Mouse (Mus musculus): ENCODE measurements around the gene Rtn2. TPM values are rescaled to one million over a fixed set of nuclear protein-coding genes. Genes with fewer than 3 reads are reported as not detected.
A peak's percentile ranks its signal among the peaks of the same experiment; 100 is the strongest.

Rtn2 gene
- total and polyA plus RNA-seq, 2 experiments from 2014 or later, result 104 to 172 TPM

DNA sequence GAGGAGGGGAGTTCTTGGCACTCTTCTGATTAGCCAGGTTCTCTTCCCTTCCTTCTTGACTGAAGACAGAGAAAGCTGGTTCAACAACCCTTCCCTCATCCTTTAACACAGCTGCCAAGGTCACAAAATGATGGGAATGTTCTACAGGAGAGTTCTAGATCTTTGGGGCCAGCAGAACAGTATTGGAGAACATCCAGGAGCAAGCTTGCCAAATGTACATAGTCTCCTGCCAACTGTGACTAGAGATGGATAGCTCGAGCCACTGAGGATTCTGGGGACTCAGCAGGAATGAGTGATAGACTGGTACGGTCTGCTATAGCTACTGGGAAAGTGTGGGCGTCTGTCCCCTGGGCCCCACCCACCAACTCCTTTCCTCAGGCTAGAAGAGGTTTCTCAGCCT is 24.1 kb upstream of the Rtn2 start:
- Histone ChIP-seq H3K4me2 (ENCODE audit: low read depth, low read length, poor library complexity, severe bottlenecking) (no peak overlapping the region), H3K27ac (ENCODE audit: low read depth, low read length) (no peak overlapping the region), H3K36me3 (ENCODE audit: insufficient read depth, low read length) (peaks cover 49% of the 10 kb centered on the region), H3K9me3 (ENCODE audit: low read length) (no peaks in the 10 kb centered on the region), H3K9ac (replicated peaks; ENCODE audit: low read length, poor library complexity, severe bottlenecking) (no peak overlapping the region), H3K27me3 (ENCODE audit: insufficient read depth, low read length) (no peaks in the 10 kb centered on the region), H3K4me3 (ENCODE audit: low read depth, low read length) (no peak overlapping the region), H3K4me1 (ENCODE audit: insufficient read depth, low read length) (no peaks in the 10 kb centered on the region)
- no peak for DNase-seq (ENCODE audit: low spot score)
- no peak for ATAC-seq (ENCODE audit: low FRiP score)
- WGBS, result 64% methylated on average over 3 of the region's 3 CpGs
- no peak for TF ChIP-seq CTCF (IDR thresholded peaks at IDR 0.05)

GRCm38 (mm10) chr7:19265147-19265546 is 17.3 kb upstream of the Rtn2 start:
- H3K4me1 ChIP-seq (ENCODE audit: insufficient read depth, low read length), result peaks cover 3% of the 10 kb centered on the region; the same call in 1 of the 2 replicates
- no peak overlapping the region for H3K9ac ChIP-seq (replicated peaks; ENCODE audit: low read length, poor library complexity, severe bottlenecking)
- TF ChIP-seq CTCF (IDR thresholded peaks at IDR 0.05), result no peak
- no peak overlapping the region for H3K27ac ChIP-seq (ENCODE audit: low read depth, low read length)
- no peaks in the 10 kb centered on the region for H3K27me3 ChIP-seq (ENCODE audit: insufficient read depth, low read length)
- H3K9me3 ChIP-seq (ENCODE audit: low read length), result no peaks in the 10 kb centered on the region
- no peak overlapping the region for H3K4me3 ChIP-seq (ENCODE audit: low read depth, low read length)
- H3K36me3 ChIP-seq (ENCODE audit: insufficient read depth, low read length), result peaks cover 32% of the 10 kb centered on the region
- ATAC-seq (ENCODE audit: low FRiP score) (no peak), DNase-seq (ENCODE audit: low spot score) (no peak)
- WGBS, result 83% methylated on average over 7 of the region's 7 CpGs
- H3K4me2 ChIP-seq (ENCODE audit: low read depth, low read length, poor library complexity, severe bottlenecking), result no peak overlapping the region

GRCm38 (mm10) chr7:19265928-19266822 is 16.2 kb upstream of the Rtn2 start:
- TF ChIP-seq CTCF (IDR thresholded peaks at IDR 0.05), result no peak
- Histone ChIP-seq H3K9ac (replicated peaks; ENCODE audit: low read length, poor library complexity, severe bottlenecking) (no peak overlapping the region), H3K27ac (ENCODE audit: low read depth, low read length) (no peak overlapping the region), H3K4me2 (ENCODE audit: low read depth, low read length, poor library complexity, severe bottlenecking) (no peak overlapping the region), H3K27me3 (ENCODE audit: insufficient read depth, low read length) (no peaks in the 10 kb centered on the region), H3K9me3 (ENCODE audit: low read length) (no peaks in the 10 kb centered on the region), H3K36me3 (ENCODE audit: insufficient read depth, low read length) (peaks cover 24% of the 10 kb centered on the region), H3K4me1 (ENCODE audit: insufficient read depth, low read length) (peaks cover 4% of the 10 kb centered on the region; the same call in 1 of the 2 replicates), H3K4me3 (ENCODE audit: low read depth, low read length) (no peak overlapping the region)
- 77% methylated on average over 10 of the region's 10 CpGs for WGBS
- no peak for ATAC-seq (ENCODE audit: low FRiP score)
- DNase-seq (ENCODE audit: low spot score), result no peak

DNA sequence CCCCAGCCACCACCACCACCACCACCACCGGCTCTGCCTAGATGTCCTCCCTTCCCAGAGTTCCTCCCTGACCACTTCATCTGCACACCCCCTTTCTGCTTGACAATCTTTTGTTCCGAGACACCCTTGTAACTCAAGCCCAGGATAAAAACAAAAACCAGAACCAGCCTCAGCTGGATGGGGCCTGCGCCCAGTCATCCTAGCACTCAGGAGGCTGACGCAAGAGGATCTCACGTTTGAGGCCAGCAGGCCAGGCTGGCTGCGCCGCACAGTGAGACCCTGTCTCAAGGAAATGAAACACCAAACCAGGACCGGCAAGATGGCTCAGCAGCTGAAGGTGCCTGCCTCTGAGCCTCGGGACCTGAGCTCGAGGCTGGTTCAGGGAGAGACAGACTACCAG is 15.4 kb upstream of the Rtn2 start:
- H3K9me3 ChIP-seq (ENCODE audit: low read length), result no peaks in the 10 kb centered on the region
- no peak overlapping the region for H3K4me3 ChIP-seq (ENCODE audit: low read depth, low read length)
- WGBS, result 81% methylated on average over 10 of the region's 10 CpGs
- ATAC-seq (ENCODE audit: low FRiP score), result no peak
- no peaks in the 10 kb centered on the region for H3K27me3 ChIP-seq (ENCODE audit: insufficient read depth, low read length)
- DNase-seq (ENCODE audit: low spot score), result no peak
- H3K4me1 ChIP-seq (ENCODE audit: insufficient read depth, low read length), result peaks cover 4% of the 10 kb centered on the region; the same call in 1 of the 2 replicates
- H3K4me2 ChIP-seq (ENCODE audit: low read depth, low read length, poor library complexity, severe bottlenecking), result no peak overlapping the region
- H3K9ac ChIP-seq (replicated peaks; ENCODE audit: low read length, poor library complexity, severe bottlenecking), result no peak overlapping the region
- H3K36me3 ChIP-seq (ENCODE audit: insufficient read depth, low read length), result peaks cover 18% of the 10 kb centered on the region
- no peak overlapping the region for H3K27ac ChIP-seq (ENCODE audit: low read depth, low read length)
- no peak for TF ChIP-seq CTCF (IDR thresholded peaks at IDR 0.05)

DNA sequence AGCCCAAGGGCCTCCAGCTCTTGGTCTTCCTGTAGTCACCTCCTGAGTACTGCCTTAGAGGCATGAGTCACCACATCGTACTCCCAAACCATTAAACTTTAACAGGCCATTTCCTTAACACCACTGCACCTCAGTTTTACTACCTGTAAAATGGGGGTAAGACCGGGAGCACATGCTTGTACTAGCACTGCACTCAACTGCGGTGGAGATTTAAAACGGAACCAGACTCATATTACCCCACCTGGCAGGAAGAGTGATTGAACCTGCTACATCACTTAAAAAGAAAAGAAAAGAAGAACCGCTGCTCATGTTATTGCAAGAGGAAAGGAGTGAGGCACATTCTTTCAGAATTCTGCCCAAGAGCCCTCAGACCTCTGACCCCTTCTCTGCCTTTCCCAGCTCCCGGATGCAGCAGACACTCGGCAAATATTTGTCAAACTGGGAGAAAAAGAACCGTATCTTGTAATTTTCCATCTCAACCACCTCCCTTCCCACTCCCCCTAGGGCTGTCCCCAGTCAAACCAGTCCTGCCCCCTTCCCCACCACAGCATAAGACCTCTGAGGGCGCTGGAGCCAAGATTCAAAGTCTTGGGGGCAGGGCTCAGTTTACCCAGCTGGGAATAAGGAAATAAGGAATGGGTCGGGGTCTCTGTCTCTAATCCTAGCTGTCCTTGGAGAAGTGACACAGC is 13.3 kb upstream of the Rtn2 start:
- Histone ChIP-seq H3K4me2 (ENCODE audit: low read depth, low read length, poor library complexity, severe bottlenecking) (peak overlapping the region; percentile 88), H3K27me3 (ENCODE audit: insufficient read depth, low read length) (no peaks in the 10 kb centered on the region), H3K4me1 (ENCODE audit: insufficient read depth, low read length) (peaks cover 4% of the 10 kb centered on the region; the same call in 1 of the 2 replicates), H3K9ac (replicated peaks; ENCODE audit: low read length, poor library complexity, severe bottlenecking) (peak overlapping the region; percentile 77), H3K9me3 (ENCODE audit: low read length) (no peaks in the 10 kb centered on the region), H3K27ac (ENCODE audit: low read depth, low read length) (0 out of 2 replicates have a peak overlapping the region, but pooled peaks have one; percentile 26), H3K4me3 (ENCODE audit: low read depth, low read length) (peak overlapping the region; percentile 88), H3K36me3 (ENCODE audit: insufficient read depth, low read length) (peaks cover 3% of the 10 kb centered on the region)
- no peak for ATAC-seq (ENCODE audit: low FRiP score)
- no peak for DNase-seq (ENCODE audit: low spot score)
- TF ChIP-seq CTCF (IDR thresholded peaks at IDR 0.05), result no peak
- WGBS, result 59% methylated on average over 10 of the region's 10 CpGs
